Mouse (Mus musculus): Measurements from ENCODE around the gene Foxo1.

DNA sequence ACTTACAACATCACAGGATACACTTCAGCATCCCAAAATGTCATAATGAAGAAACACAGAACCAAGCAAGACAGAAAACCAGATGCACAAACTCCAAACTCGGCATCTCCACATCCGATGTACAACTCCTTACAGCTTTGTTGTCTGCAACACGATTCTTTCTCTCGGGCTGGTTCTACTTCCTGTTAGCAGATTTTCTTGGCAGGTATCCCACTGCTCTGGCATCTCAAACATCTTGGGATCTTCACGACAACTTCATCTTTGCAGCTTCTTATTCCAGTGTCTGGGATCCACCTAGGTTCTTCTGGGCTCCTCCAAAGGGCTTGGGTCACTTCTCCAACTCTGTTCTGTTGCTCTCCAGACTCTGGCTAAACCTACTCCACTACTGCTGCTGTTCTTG, 46.2 kb upstream of the Foxo1 start:
- TF ChIP-seq NELFE (IDR thresholded peaks at IDR 0.05; ENCODE audit: low read depth, low read length) = no peak
- no peak for TF ChIP-seq ZNF384 (IDR thresholded peaks at IDR 0.05; ENCODE audit: low read depth, low read length)
